ENCODE assay signal across 8 mouse cellular contexts in genomic region chr7:35322732-35323420, GRCm38 (mm10). TPM values are rescaled to one million over a fixed set of nuclear protein-coding genes. Genes with fewer than 3 reads are reported as not detected.
DNase-seq lines count a peak whose midpoint lies in the region; ATAC-seq lines count a peak whose summit lies in the region.

No protein-coding gene starts in this region.

- DNase-seq in kidney, postnatal 4 days = peak; percentile 20 to 21
- DNase-seq in kidney, adult 11 months = no peak
- peak; percentile 18 for DNase-seq in embryonic facial prominence, embryonic 11.5 days (ENCODE audit: low spot score)
- DNase-seq in intestine, embryonic 14.5 days (ENCODE audit: low spot score) = no peak
- DNase-seq in left cerebral cortex, adult 11 months (ENCODE audit: low spot score) = no peak
- no peak for DNase-seq in gastrocnemius, postnatal 36 days
- DNase-seq in ovary, postnatal 36 days (ENCODE audit: low spot score) = no peak

- 0 out of 2 replicates have a peak overlapping the region, but pooled peaks have one; percentile 2 for H3K9ac ChIP-seq in embryonic facial prominence, embryonic 11.5 days (replicated peaks; ENCODE audit: low read length)
- no peak overlapping the region for H3K9ac ChIP-seq in intestine, embryonic 14.5 days (ENCODE audit: low read length)
- H3K9ac ChIP-seq in neural tube, embryonic 14.5 days (replicated peaks; ENCODE audit: low read depth, low read length) = peak overlapping the region; percentile 34; the same call in 1 of the 2 replicates

- H3K4me3 ChIP-seq in embryonic facial prominence, embryonic 11.5 days (ENCODE audit: low read depth, low read length) = no peak overlapping the region
- no peak overlapping the region for H3K4me3 ChIP-seq in intestine, embryonic 14.5 days (ENCODE audit: low read depth, low read length)
- no peak overlapping the region for H3K4me3 ChIP-seq in neural tube, embryonic 14.5 days (ENCODE audit: low read depth, low read length)

- H3K4me2 ChIP-seq in embryonic facial prominence, embryonic 11.5 days (ENCODE audit: low read depth, low read length) = peak overlapping the region; percentile 19; the same call in 1 of the 2 replicates
- peak overlapping the region; percentile 22 for H3K4me2 ChIP-seq in intestine, embryonic 14.5 days (ENCODE audit: low read length)
- H3K4me2 ChIP-seq in neural tube, embryonic 14.5 days (ENCODE audit: low read depth, low read length) = peak overlapping the region; percentile 16; the same call in 1 of the 2 replicates

- no peak overlapping the region for H3K27ac ChIP-seq in embryonic facial prominence, embryonic 11.5 days (replicated peaks; ENCODE audit: low read depth, low read length)
- no peak overlapping the region for H3K27ac ChIP-seq in intestine, embryonic 14.5 days (ENCODE audit: low read depth)
- H3K27ac ChIP-seq in neural tube, embryonic 14.5 days (ENCODE audit: low read depth, low read length) = no peak overlapping the region

- H3K9me3 ChIP-seq in embryonic facial prominence, embryonic 11.5 days (replicated peaks; ENCODE audit: control insufficient read depth, low read length) = no peaks in the 10 kb centered on the region
- no peaks in the 10 kb centered on the region for H3K9me3 ChIP-seq in intestine, embryonic 14.5 days (ENCODE audit: control insufficient read depth, low read length)
- H3K9me3 ChIP-seq in neural tube, embryonic 14.5 days (ENCODE audit: control insufficient read depth, low read length) = no peaks in the 10 kb centered on the region

- no peaks in the 10 kb centered on the region for H3K27me3 ChIP-seq in embryonic facial prominence, embryonic 11.5 days (ENCODE audit: control insufficient read depth, insufficient read depth, low read length)
- H3K27me3 ChIP-seq in intestine, embryonic 14.5 days (replicated peaks; ENCODE audit: control insufficient read depth, insufficient read depth, low read length) = no peaks in the 10 kb centered on the region
- H3K27me3 ChIP-seq in neural tube, embryonic 14.5 days (ENCODE audit: control insufficient read depth, insufficient read depth, low read length) = no peaks in the 10 kb centered on the region

- WGBS in embryonic facial prominence, embryonic 11.5 days = 4% methylated on average over 11 of the region's 13 CpGs
- 7% methylated on average over 12 of the region's 13 CpGs for WGBS in intestine, embryonic 14.5 days
- WGBS in neural tube, embryonic 14.5 days = 7% methylated on average over 12 of the region's 13 CpGs

- intact Hi-C loops in gastrocnemius, postnatal 36 days (cut with DNase I) = no loop called here

- no peaks in the 10 kb centered on the region; the same call in 1 of the 2 replicates for H3K4me1 ChIP-seq in embryonic facial prominence, embryonic 11.5 days (ENCODE audit: control insufficient read depth, insufficient read depth, low read length)
- no peaks in the 10 kb centered on the region for H3K4me1 ChIP-seq in intestine, embryonic 14.5 days (replicated peaks; ENCODE audit: control insufficient read depth, insufficient read depth, low read length)
- H3K4me1 ChIP-seq in neural tube, embryonic 14.5 days (ENCODE audit: control insufficient read depth, insufficient read depth, low read length) = 0 out of 2 replicates have a peak, but pooled peaks cover 5% of the 10 kb centered on the region

- no peaks in the 10 kb centered on the region for H3K36me3 ChIP-seq in embryonic facial prominence, embryonic 11.5 days (replicated peaks; ENCODE audit: control insufficient read depth, insufficient read depth, low read depth, low read length)
- no peaks in the 10 kb centered on the region for H3K36me3 ChIP-seq in intestine, embryonic 14.5 days (ENCODE audit: control insufficient read depth, insufficient read depth, low read length)
- H3K36me3 ChIP-seq in neural tube, embryonic 14.5 days (ENCODE audit: control insufficient read depth, insufficient read depth, low read length) = no peaks in the 10 kb centered on the region

- ATAC-seq in embryonic facial prominence, embryonic 11.5 days (replicated peaks; ENCODE audit: insufficient number of reproducible peaks, low FRiP score, low TSS enrichment, low read depth) = no peak
- no peak for ATAC-seq in intestine, embryonic 14.5 days (replicated peaks; ENCODE audit: low FRiP score, low TSS enrichment, low read depth)
- ATAC-seq in neural tube, embryonic 14.5 days (ENCODE audit: low read depth) = no peak

RNA-seq across cellular contexts. Expression of gene Gpatch1, which starts 4.6 kb away (rescaled TPM):
- polyA plus RNA-seq in embryonic facial prominence, embryonic 11.5 days (2014; fragmentation: Nextera tagmentation; extraction: Ambion mirVana) = 18.0 and 19.8 TPM in 2 replicates
- polyA plus RNA-seq in intestine, embryonic 14.5 days (2014; fragmentation: Nextera tagmentation; extraction: Ambion mirVana) = 16.9 and 18.3 TPM in 2 replicates
- 21.7 and 21.8 TPM in 2 replicates for polyA plus RNA-seq in neural tube, embryonic 14.5 days (2014; fragmentation: Nextera tagmentation; extraction: Ambion mirVana)
- total RNA-seq in gastrocnemius, postnatal 36 days (2021) = 1 to 10 TPM; 5.4 to 8.5 TPM

RNA-seq across cellular contexts. Expression of gene Rhpn2, which starts 11.1 kb away (rescaled TPM):
- polyA plus RNA-seq in embryonic facial prominence, embryonic 11.5 days (2014; fragmentation: Nextera tagmentation; extraction: Ambion mirVana) = 3.1 and 5.4 TPM in 2 replicates
- polyA plus RNA-seq in intestine, embryonic 14.5 days (2014; fragmentation: Nextera tagmentation; extraction: Ambion mirVana) = 48.6 and 48.7 TPM in 2 replicates
- polyA plus RNA-seq in neural tube, embryonic 14.5 days (2014; fragmentation: Nextera tagmentation; extraction: Ambion mirVana) = 5.8 TPM in 2 replicates
- total RNA-seq in gastrocnemius, postnatal 36 days (2021) = 1 to 10 TPM in 1 of 2 experiments, under 1 TPM in 1; 0.99 to 1.1 TPM

Comparison
In these comparisons a context has a peak if more than half of its experiments do, and no peak if none do; other contexts are left out.
1. DNase-seq: peak in kidney, postnatal 4 days (2 of 2) and embryonic facial prominence, embryonic 11.5 days (single experiment); none in kidney, adult 11 months (single experiment), intestine, embryonic 14.5 days (single experiment), left cerebral cortex, adult 11 months (single experiment), gastrocnemius, postnatal 36 days (0 of 2) and ovary, postnatal 36 days (single experiment).
2. Peak in every context shown above with its lines, with median percentiles within 50 percentile points of each other: H3K4me2 ChIP-seq.